Mouse (Mus musculus): ENCODE data around the gene Gm6993. TPM values are rescaled to one million over a fixed set of nuclear protein-coding genes. Genes with fewer than 3 reads are reported as not detected.

Gene Gm6993
- total RNA-seq, 2 experiments from 2014 or later = not detected

- intact Hi-C loops (cut with DNase I) = no loop called here
- no peak for TF ChIP-seq CTCF (IDR thresholded peaks at IDR 0.05)
- no peak for DNase-seq
- Histone ChIP-seq H3K4me3 (no peak overlapping the region), H3K27ac (no peak overlapping the region)
Measured at GRCm38 (mm10) chr12:31246153-31246552, 5.6 kb downstream of the Gm6993 start.

- no peak for DNase-seq
- TF ChIP-seq CTCF (IDR thresholded peaks at IDR 0.05) = no peak
Measured at GRCm38 (mm10) chr12:31246615-31247014, 6.0 kb downstream of the Gm6993 start.

DNA sequence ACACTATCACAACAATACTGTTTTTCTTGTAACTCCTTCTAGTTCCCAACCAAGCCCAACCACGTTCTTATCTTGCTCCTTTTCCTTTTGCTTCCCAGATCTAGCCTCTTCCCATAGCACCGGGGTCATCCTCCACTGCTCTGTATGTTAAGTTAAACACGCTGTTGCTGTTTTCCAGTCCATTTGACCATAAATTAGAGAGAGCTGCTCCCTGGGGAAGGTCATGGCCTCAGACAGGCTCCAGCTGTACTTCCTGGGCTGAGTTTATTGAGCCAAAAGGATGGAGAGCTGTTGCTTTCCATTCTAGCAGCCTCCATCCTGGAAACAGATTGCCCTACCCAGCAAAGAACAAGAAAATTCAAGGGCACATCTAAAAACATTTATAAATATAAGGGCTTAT is 7.6 kb downstream of the Gm6993 start:
- DNase-seq = peak; percentile 28
- Histone ChIP-seq H3K4me3 (no peak overlapping the region), H3K27ac (no peak overlapping the region)
- intact Hi-C loops (cut with DNase I) = no loop called here
- no peak for TF ChIP-seq CTCF (IDR thresholded peaks at IDR 0.05)

More at GRCm38 (mm10) chr12:31246615-31247014, 6.0 kb downstream of the Gm6993 start:
- H3K27ac ChIP-seq = no peak overlapping the region
- intact Hi-C loops (cut with DNase I) = no loop called here
- no peak overlapping the region for H3K4me3 ChIP-seq

GRCm38 (mm10) chr12:31248681-31249080 is 8.1 kb downstream of the Gm6993 start:
- Histone ChIP-seq H3K27ac (no peak overlapping the region), H3K4me3 (no peak overlapping the region)
- intact Hi-C loops (cut with DNase I) = no loop called here
- no peak for DNase-seq
- no peak for TF ChIP-seq CTCF (IDR thresholded peaks at IDR 0.05)

- Histone ChIP-seq H3K4me3 (no peak overlapping the region), H3K27ac (no peak overlapping the region)
- TF ChIP-seq CTCF (IDR thresholded peaks at IDR 0.05) = no peak
- no peak for DNase-seq
- intact Hi-C loops (cut with DNase I) = no loop called here
Measured at GRCm38 (mm10) chr12:31252259-31252658, 11.7 kb downstream of the Gm6993 start.

DNA sequence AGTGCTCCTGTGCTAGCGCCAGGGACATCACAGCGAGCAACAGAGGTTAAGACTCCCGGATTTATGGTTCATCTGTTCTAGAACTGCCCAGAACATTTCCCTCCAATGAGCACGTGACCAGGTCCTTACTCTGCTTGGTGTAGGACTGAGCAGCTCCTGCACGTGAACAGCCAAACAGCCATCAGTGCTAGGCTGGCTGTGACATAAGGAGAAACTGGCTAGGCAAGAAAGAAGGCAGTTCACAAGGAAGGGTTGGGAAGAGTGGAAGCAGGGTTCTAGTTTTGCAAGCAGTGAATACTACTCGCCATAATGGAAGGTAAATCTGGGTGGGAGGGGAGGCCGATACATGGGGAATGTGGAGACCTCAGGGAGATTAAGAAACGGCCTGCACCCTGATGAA is 14.4 kb downstream of the Gm6993 start:
- TF ChIP-seq CTCF (IDR thresholded peaks at IDR 0.05) = no peak
- DNase-seq = no peak
- H3K27ac ChIP-seq = no peak overlapping the region
- no peak overlapping the region for H3K4me3 ChIP-seq
- intact Hi-C loops (cut with DNase I) = no loop called here

DNA sequence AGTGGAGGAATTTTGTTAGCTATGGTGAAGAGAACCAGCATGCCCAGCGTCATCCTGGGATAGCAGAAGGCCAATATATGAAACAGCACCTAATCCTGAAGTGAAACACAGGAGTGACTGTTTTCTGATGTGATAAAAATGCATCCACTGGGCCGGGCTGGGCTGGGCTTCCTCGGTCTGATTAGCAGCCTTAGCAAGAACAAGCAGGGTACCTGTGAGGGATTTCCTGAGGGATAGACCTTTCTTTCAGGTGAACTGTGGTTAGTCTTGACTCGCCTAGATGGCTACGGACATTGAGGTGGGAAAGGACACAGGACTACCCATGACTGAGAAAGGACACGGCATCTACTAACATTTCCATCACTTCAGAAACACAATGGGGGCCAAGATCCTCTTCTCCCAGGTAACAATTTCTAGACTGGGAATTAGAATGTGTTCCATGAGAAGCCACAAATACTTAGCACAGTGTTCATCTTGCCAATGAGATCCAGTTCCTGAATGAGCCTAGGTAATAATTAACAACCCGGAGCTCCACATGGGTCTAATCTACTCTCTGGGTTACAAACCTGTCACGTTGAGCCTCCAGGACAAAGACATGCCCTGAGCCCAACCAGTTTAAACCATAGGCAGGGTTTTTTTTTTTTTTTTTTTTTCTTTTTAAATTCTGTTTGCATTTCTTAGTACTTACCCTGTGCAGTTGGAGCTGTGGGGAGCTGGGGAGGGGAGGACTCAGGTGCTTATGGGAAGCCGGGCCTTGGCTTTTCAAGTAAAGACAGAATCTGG is 15.7 kb downstream of the Gm6993 start:
- no peak for TF ChIP-seq CTCF (IDR thresholded peaks at IDR 0.05)
- no peak for DNase-seq
- intact Hi-C loops (cut with DNase I) = no loop called here

DNA sequence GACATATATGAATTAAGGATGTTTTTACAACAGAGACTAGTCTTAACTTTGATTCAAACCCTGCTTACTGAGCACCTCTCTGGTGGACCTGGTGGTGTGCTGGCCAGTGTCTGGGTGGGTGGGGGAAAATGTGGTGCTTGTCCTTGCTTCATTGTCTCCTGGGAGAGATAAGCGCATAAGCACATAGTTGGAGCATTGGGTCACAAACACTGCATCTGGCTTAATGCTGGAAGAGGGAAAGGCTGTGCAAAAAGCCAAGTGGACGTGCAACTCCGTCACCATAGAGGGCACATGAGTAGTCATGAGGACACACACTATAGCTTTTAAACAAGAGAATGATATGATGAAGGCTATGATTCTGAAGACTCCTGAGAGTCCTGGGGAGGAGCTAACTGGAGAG is 21.3 kb downstream of the Gm6993 start:
- TF ChIP-seq CTCF (IDR thresholded peaks at IDR 0.05) = no peak
- intact Hi-C loops (cut with DNase I) = loop anchor here (10.0 kb wide), 1 partner anchor 97 kb away; no protein-coding TSS in a partner anchor
- Histone ChIP-seq H3K27ac (no peak overlapping the region), H3K4me3 (no peak overlapping the region)
- peak; percentile 39 for DNase-seq

More for the DNA sequence above, 15.7 kb downstream of the Gm6993 start:
- Histone ChIP-seq H3K4me3 (no peak overlapping the region), H3K27ac (no peak overlapping the region)

DNA sequence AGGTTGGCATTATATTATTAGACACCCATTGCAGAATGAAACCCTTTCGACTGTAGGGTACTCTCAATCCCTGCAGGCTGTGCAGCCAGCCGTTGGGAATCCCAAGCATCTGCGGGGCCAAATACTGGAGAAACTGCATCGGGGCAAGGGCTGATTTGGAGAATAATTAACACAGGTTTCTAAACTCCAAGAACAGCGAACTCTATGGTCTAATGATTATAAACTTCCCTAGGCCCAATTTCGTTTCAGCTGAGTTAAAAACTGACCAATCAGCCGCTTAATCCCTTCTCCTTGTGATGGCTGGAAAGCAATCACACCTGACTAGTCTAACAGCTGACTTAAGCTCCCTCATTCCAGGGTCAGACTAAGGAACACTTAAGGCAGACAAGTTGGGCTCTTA is 23.4 kb downstream of the Gm6993 start:
- Histone ChIP-seq H3K4me3 (no peak overlapping the region), H3K27ac (no peak overlapping the region)
- no peak for TF ChIP-seq CTCF (IDR thresholded peaks at IDR 0.05)
- DNase-seq = no peak
- intact Hi-C loops (cut with DNase I) = loop anchor here (10.0 kb wide), 1 partner anchor 99 kb away; no protein-coding TSS in a partner anchor

DNA sequence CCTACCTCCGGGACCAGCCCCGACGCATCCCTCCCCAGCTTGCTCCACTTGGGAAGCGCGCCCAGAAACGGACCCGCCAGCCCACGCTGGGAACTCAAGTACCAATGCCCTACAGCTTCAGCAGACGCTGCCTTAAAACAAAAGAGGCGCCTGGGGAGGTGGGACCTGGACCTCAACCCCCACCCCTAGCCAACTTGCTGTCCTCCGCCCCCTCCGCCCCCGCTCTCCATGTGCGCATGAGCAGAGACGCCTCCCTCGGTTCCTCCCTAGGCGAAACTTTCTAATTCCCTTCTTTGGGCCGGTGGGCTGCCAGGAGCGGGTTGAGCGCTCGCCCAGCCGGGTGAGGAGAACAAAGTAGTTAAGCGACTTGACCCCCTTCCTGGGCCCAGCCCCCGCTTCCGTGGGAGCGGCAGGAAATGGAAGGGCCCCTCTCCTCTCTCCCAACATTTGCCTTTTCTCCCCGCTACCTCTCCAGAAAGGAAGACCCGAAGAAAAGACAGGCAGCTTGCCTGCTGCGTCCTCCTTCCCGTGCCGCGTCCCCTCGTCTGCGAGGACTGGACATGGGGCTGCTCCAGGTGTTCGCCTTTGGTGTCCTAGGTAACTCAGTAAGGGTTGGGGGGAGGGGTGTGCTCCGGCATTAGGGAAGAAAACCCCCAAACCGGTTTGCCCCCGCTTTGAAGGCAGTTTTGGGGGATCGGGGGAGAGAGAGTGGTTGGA is 24.6 kb downstream of the Gm6993 start, which contains the start of gene Lamb1:
TSS of gene Lamb1 (plus strand) at position 230 of the 717 bp plus-strand sequence.
- intact Hi-C loops (cut with DNase I) = loop anchor here (10.0 kb wide), 1 partner anchor 100 kb away; no protein-coding TSS in a partner anchor
- TF ChIP-seq CTCF (IDR thresholded peaks at IDR 0.05) = no peak
- peak within 1 kb of the TSS; percentile 81 for H3K4me3 ChIP-seq

DNA sequence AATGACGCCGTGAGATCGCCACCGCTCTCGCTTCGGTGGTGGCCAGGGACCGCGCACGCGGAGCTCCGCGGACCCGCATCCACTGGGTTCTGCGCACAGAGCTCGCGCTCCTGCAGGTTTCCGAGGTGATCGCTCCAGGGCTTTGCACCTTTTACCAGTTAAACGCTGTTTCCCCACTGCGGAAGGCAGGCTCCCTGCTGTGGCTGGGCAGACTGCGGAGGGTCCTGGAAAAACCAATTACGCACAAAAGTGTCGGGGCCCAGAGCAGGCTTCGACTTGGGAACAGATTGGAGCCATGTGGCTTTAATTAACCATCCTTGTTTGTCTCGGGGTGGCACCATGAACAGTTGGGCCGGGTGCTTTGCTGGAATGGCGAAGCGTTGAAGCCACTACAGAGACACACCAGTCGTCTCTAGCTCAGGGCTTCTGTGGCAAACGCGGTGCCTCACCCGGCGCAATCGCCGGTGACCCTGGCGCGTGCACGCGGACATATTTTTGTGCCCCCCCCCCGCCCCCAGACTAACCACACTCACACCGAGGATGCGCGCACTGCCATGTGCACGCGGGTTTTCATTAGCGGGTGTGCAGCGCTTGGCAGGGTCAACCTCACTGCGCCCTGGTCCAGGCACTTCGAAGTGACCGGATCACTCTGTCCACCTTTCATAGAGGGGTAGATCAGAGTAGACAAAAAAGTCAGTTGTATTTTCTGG is 25.3 kb downstream of the Gm6993 start:
- intact Hi-C loops (cut with DNase I) = loop anchor here (10.0 kb wide), 1 partner anchor 101 kb away; no protein-coding TSS in a partner anchor
- no peak for TF ChIP-seq CTCF (IDR thresholded peaks at IDR 0.05)
- peak; percentile 22 for DNase-seq
- H3K27ac ChIP-seq = peak overlapping the region; percentile 77
- peak overlapping the region; percentile 81 for H3K4me3 ChIP-seq

More for the DNA sequence above, 24.6 kb downstream of the Gm6993 start, which contains the start of gene Lamb1:
- peak within 1 kb of the TSS; percentile 77 for H3K27ac ChIP-seq
- peak; percentile 77 for DNase-seq

DNA sequence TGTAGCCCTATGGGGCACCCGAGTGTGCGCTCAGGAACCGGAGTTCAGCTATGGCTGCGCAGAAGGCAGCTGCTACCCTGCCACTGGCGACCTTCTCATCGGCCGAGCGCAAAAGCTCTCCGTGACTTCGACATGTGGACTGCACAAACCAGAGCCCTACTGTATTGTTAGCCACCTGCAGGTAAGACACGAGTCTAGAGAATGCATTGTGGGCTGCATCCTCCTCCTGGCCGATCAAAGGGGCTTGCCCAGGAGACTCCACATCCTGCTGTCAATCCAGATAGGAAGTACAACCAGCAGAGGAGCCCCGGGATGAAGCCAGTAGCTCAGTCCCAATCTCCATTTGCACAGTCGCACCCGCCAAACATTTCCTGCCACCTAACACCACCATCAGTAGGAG is 26.1 kb downstream of the Gm6993 start:
- TF ChIP-seq CTCF (IDR thresholded peaks at IDR 0.05) = no peak
- DNase-seq = no peak
- H3K4me3 ChIP-seq = peak overlapping the region; percentile 81
- peak overlapping the region; percentile 48 for H3K27ac ChIP-seq
- intact Hi-C loops (cut with DNase I) = loop anchor here (10.0 kb wide), 1 partner anchor 102 kb away; no protein-coding TSS in a partner anchor

Measured in gastrocnemius, adult 2 months (tissue).